Mouse (Mus musculus): ENCODE results near the gene Slc25a28. TPM values are rescaled to one million over a fixed set of nuclear protein-coding genes. Genes with fewer than 3 reads are reported as not detected.

The Slc25a28 gene
- polyA plus RNA-seq, 1 experiment from 2014 or later, result 17.4 TPM

- H3K36me3 ChIP-seq, result no peaks in the 10 kb centered on the region
- H3K4me3 ChIP-seq, result no peak overlapping the region
- no peak overlapping the region for H3K27ac ChIP-seq
- no peak overlapping the region for H3K4me2 ChIP-seq (replicated peaks)
- peaks cover 22% of the 10 kb centered on the region for H3K4me1 ChIP-seq
- no peak for ATAC-seq (ENCODE audit: low FRiP score, low read depth)
- no peaks in the 10 kb centered on the region for H3K9me3 ChIP-seq
- 5% methylated on average over 18 of the region's 18 CpGs for WGBS
- H3K27me3 ChIP-seq (replicated peaks), result peaks cover 87% of the 10 kb centered on the region
- no peak overlapping the region for H3K9ac ChIP-seq
Measured at GRCm38 (mm10) chr19:43619916-43620479, 54.7 kb downstream of the Slc25a28 start.

GRCm38 (mm10) chr19:43618505-43619030 lies 56.1 kb downstream of the Slc25a28 start:
- 3% methylated on average over 5 of the region's 5 CpGs for WGBS
- H3K9me3 ChIP-seq, result no peaks in the 10 kb centered on the region
- peaks cover 97% of the 10 kb centered on the region for H3K27me3 ChIP-seq (replicated peaks)
- ATAC-seq (ENCODE audit: low FRiP score, low read depth), result no peak
- no peak overlapping the region for H3K27ac ChIP-seq
- H3K36me3 ChIP-seq, result no peaks in the 10 kb centered on the region
- no peak overlapping the region for H3K4me2 ChIP-seq (replicated peaks)
- no peak overlapping the region for H3K4me3 ChIP-seq
- H3K4me1 ChIP-seq, result peaks cover 32% of the 10 kb centered on the region
- no peak overlapping the region for H3K9ac ChIP-seq

GRCm38 (mm10) chr19:43617761-43618349 lies 56.8 kb downstream of the Slc25a28 start:
- Histone ChIP-seq H3K9me3 (no peaks in the 10 kb centered on the region), H3K4me3 (no peak overlapping the region), H3K27ac (no peak overlapping the region), H3K27me3 (replicated peaks) (peaks cover 96% of the 10 kb centered on the region), H3K4me1 (peaks cover 32% of the 10 kb centered on the region), H3K36me3 (no peaks in the 10 kb centered on the region), H3K9ac (no peak overlapping the region), H3K4me2 (replicated peaks) (no peak overlapping the region)
- WGBS, result 39% methylated on average over 10 of the region's 10 CpGs
- no peak for ATAC-seq (ENCODE audit: low FRiP score, low read depth)

- H3K9ac ChIP-seq, result no peak overlapping the region
- peak; percentile 38; the same call in 1 of the 2 replicates for ATAC-seq (ENCODE audit: low FRiP score, low read depth)
- 2% methylated on average over 12 of the region's 12 CpGs for WGBS
- H3K9me3 ChIP-seq, result no peaks in the 10 kb centered on the region
- peaks cover 98% of the 10 kb centered on the region for H3K27me3 ChIP-seq (replicated peaks)
- peaks cover 39% of the 10 kb centered on the region for H3K4me1 ChIP-seq
- H3K4me2 ChIP-seq (replicated peaks), result peak overlapping the region; percentile 59
- H3K27ac ChIP-seq, result no peak overlapping the region
- H3K36me3 ChIP-seq, result no peaks in the 10 kb centered on the region
- peak overlapping the region; percentile 27; the same call in 1 of the 2 replicates for H3K4me3 ChIP-seq
Measured at GRCm38 (mm10) chr19:43616889-43617288, 57.8 kb downstream of the Slc25a28 start.

- Histone ChIP-seq H3K9me3 (no peaks in the 10 kb centered on the region), H3K36me3 (no peaks in the 10 kb centered on the region), H3K4me3 (peak overlapping the region; percentile 27), H3K27me3 (replicated peaks) (peaks cover 98% of the 10 kb centered on the region), H3K9ac (no peak overlapping the region), H3K4me2 (replicated peaks) (peak overlapping the region; percentile 59), H3K4me1 (peaks cover 39% of the 10 kb centered on the region), H3K27ac (no peak overlapping the region)
- WGBS, result under 1% methylated on average over 35 of the region's 35 CpGs
- peak; percentile 74 for ATAC-seq (ENCODE audit: low FRiP score, low read depth)
Measured at GRCm38 (mm10) chr19:43616415-43616861, 58.2 kb downstream of the Slc25a28 start.

GRCm38 (mm10) chr19:43615571-43616414 lies 58.9 kb downstream of the Slc25a28 start:
- H3K9me3 ChIP-seq, result no peaks in the 10 kb centered on the region
- peak; percentile 21 for ATAC-seq (ENCODE audit: low FRiP score, low read depth)
- peaks cover 39% of the 10 kb centered on the region for H3K4me1 ChIP-seq
- no peak overlapping the region for H3K9ac ChIP-seq
- no peaks in the 10 kb centered on the region for H3K36me3 ChIP-seq
- H3K4me2 ChIP-seq (replicated peaks), result peak overlapping the region; percentile 59
- WGBS, result 2% methylated on average over 34 of the region's 34 CpGs
- no peak overlapping the region for H3K27ac ChIP-seq
- H3K27me3 ChIP-seq (replicated peaks), result peaks cover 98% of the 10 kb centered on the region
- peak overlapping the region; percentile 27 for H3K4me3 ChIP-seq

- no peak overlapping the region for H3K27ac ChIP-seq
- H3K4me3 ChIP-seq, result peak overlapping the region; percentile 26
- peak overlapping the region; percentile 59 for H3K4me2 ChIP-seq (replicated peaks)
- ATAC-seq (ENCODE audit: low FRiP score, low read depth), result 0 out of 2 replicates have a peak, but pooled peaks have one; percentile 3
- under 1% methylated on average over 20 of the region's 20 CpGs for whole genome bisulfite sequencing
- peaks cover 39% of the 10 kb centered on the region for H3K4me1 ChIP-seq
- no peaks in the 10 kb centered on the region for H3K9me3 ChIP-seq
- H3K27me3 ChIP-seq (replicated peaks), result peaks cover 98% of the 10 kb centered on the region
- no peak overlapping the region for H3K9ac ChIP-seq
- no peaks in the 10 kb centered on the region for H3K36me3 ChIP-seq
Measured at GRCm38 (mm10) chr19:43615074-43615445, 59.6 kb downstream of the Slc25a28 start.

- Histone ChIP-seq H3K36me3 (no peaks in the 10 kb centered on the region), H3K4me3 (peak overlapping the region; percentile 26), H3K9me3 (no peaks in the 10 kb centered on the region), H3K4me2 (replicated peaks) (peak overlapping the region; percentile 59), H3K4me1 (peaks cover 39% of the 10 kb centered on the region), H3K27me3 (replicated peaks) (peaks cover 98% of the 10 kb centered on the region), H3K9ac (no peak overlapping the region), H3K27ac (no peak overlapping the region)
- WGBS, result under 1% methylated on average over 92 of the region's 92 CpGs
- ATAC-seq (ENCODE audit: low FRiP score, low read depth), result no peak
Measured at GRCm38 (mm10) chr19:43614341-43615073, 60.2 kb downstream of the Slc25a28 start.

Small RNA genes within 50 kb of the gene (microRNA-seq; reads per million reads assigned to microRNA genes)
- not detected for gene Gm22646

Other genes with a start within 250 kb of the Slc25a28 start
- gene Cnnm1, start 234.4 kb downstream of the Slc25a28 start, polyA plus RNA-seq (2016; fragmentation: Nextera tagmentation; extraction: Ambion mirVana), result 0.91 and 0.95 TPM in 2 replicates
- 67.8 and 69.7 TPM in 2 replicates for gene Got1, start 150.3 kb downstream of the Slc25a28 start, polyA plus RNA-seq (2016; fragmentation: Nextera tagmentation; extraction: Ambion mirVana)
- gene Nkx2-3, start 62.6 kb downstream of the Slc25a28 start, polyA plus RNA-seq (2016; fragmentation: Nextera tagmentation; extraction: Ambion mirVana), result not detected in 2 replicates
- gene Entpd7, start 14.8 kb upstream of the Slc25a28 start, polyA plus RNA-seq (2016; fragmentation: Nextera tagmentation; extraction: Ambion mirVana), result 12.2 TPM in 2 replicates
- 10.2 and 10.9 TPM in 2 replicates for gene Cutc, start 78.1 kb upstream of the Slc25a28 start, polyA plus RNA-seq (2016; fragmentation: Nextera tagmentation; extraction: Ambion mirVana)
- gene Cox15, start 78.1 kb upstream of the Slc25a28 start, polyA plus RNA-seq (2016; fragmentation: Nextera tagmentation; extraction: Ambion mirVana), result 13.0 and 14.0 TPM in 2 replicates
- gene Abcc2, start 107.3 kb upstream of the Slc25a28 start, polyA plus RNA-seq (2016; fragmentation: Nextera tagmentation; extraction: Ambion mirVana), result 0.08 and 0.09 TPM in 2 replicates